Mouse (Mus musculus) intestine, embryonic 14.5 days (tissue): ENCODE results near the gene Bcas2. TPM values are rescaled to one million over a fixed set of nuclear protein-coding genes. Genes with fewer than 3 reads are reported as not detected.

Experiments
- polyA plus RNA-seq: library from polyadenylated mRNA; unstranded; fragments of >200 nt; fragmentation: Nextera tagmentation; extraction: Ambion mirVana; gene quantifications from 2 replicates; pipeline ENCODE4 v1.2.1, GENCODE M21; 2014

Gene Bcas2
- polyA plus RNA-seq, 1 experiment from 2014 or later = 189 TPM

Other genes with a start within 250 kb of the Bcas2 start
- not detected in 2 replicates for gene Sycp1, start 235.6 kb upstream of the Bcas2 start, polyA plus RNA-seq
- not detected in 2 replicates for gene Nr1h5, start 207.5 kb upstream of the Bcas2 start, polyA plus RNA-seq
- 54.3 and 61.3 TPM in 2 replicates for gene Sike1, start 175.9 kb upstream of the Bcas2 start, polyA plus RNA-seq
- gene Csde1, start 151.2 kb upstream of the Bcas2 start, polyA plus RNA-seq = 378 and 381 TPM in 2 replicates
- 103 and 122 TPM in 2 replicates for gene Nras, start 113.4 kb upstream of the Bcas2 start, polyA plus RNA-seq
- gene Ampd1, start 97.6 kb upstream of the Bcas2 start, polyA plus RNA-seq = not detected in 2 replicates
- gene Dennd2c, start 69.1 kb upstream of the Bcas2 start, polyA plus RNA-seq = 3.4 and 5.4 TPM in 2 replicates
- 23.0 and 29.6 TPM in 2 replicates for gene Trim33, start 107.6 kb downstream of the Bcas2 start, polyA plus RNA-seq